Mouse (Mus musculus) CH12.LX (cell line): ENCODE results near the gene Tnfsf4. TPM values are rescaled to one million over a fixed set of nuclear protein-coding genes. Genes with fewer than 3 reads are reported as not detected.
A peak's percentile ranks its signal among the peaks of the same experiment; 100 is the strongest.

Experiments used
- DNase-seq: peaks from one replicate; pipeline ENCODE4 v3.0.0-alpha.2; 2013; ENCODE audit errors: extremely low read depth
- H3K27ac ChIP-seq: 2 replicates; pipeline ENCODE4 v1.5.1; 2012; ENCODE audit warnings: low read depth, mild to moderate bottlenecking, control low read depth, moderate library complexity; ENCODE audit not compliant: insufficient read depth
- H3K27me3 ChIP-seq: replicated peaks from 2 replicates; pipeline ENCODE3; 2012; ENCODE audit warnings: inconsistent platforms
- H3K36me3 ChIP-seq, 2 experiments: replicated peaks in 1 of 2; 2 replicates each; pipeline versions ENCODE3 to v1.6.1; 2012; ENCODE audit warnings: inconsistent platforms in 1 of 2, low read length in 1 of 2, mild to moderate bottlenecking in 1 of 2, mixed read lengths in 1 of 2, moderate library complexity in 1 of 2; ENCODE audit not compliant: control insufficient read depth in 1 of 2, insufficient read depth in 1 of 2
- H3K4me1 ChIP-seq, 2 experiments: 2 replicates each; pipeline ENCODE4 v1.6.1; 2012; ENCODE audit warnings: inconsistent platforms in 1 of 2, moderate library complexity in 1 of 2; ENCODE audit not compliant: insufficient read depth in 2 of 2, control insufficient read depth in 1 of 2
- H3K4me2 ChIP-seq: 2 replicates; pipeline ENCODE4 v1.6.1; 2012; ENCODE audit warnings: low read depth, mild to moderate bottlenecking, control low read depth; ENCODE audit not compliant: poor library complexity, insufficient read depth, severe bottlenecking
- H3K4me3 ChIP-seq, 3 experiments: fragments of 150-350 bp in 1 of 3; sonication (generic) in 1 of 3; replicated peaks in 1 of 3; 2 replicates each; pipeline versions ENCODE3 to v1.5.1; 2011 to 2012; ENCODE audit warnings: low read depth in 2 of 3, low read length in 2 of 3, mild to moderate bottlenecking in 2 of 3, moderate library complexity in 2 of 3, control low read depth in 1 of 3, improper control_type of control experiment in 1 of 3, inconsistent platforms in 1 of 3, mixed read lengths in 1 of 3; ENCODE audit not compliant: poor library complexity in 1 of 3
- H3K79me2 ChIP-seq: replicated peaks from 2 replicates; pipeline ENCODE4 v1.6.1; 2012; ENCODE audit warnings: mild to moderate bottlenecking, moderate library complexity; ENCODE audit not compliant: control insufficient read depth, poor library complexity, insufficient read depth, severe bottlenecking; ENCODE audit errors: extremely low read depth
- H3K9ac ChIP-seq: 2 replicates; pipeline ENCODE4 v1.6.1; 2012; ENCODE audit warnings: low read depth, mild to moderate bottlenecking, control low read depth, moderate library complexity; ENCODE audit not compliant: insufficient read depth
- H3K9me3 ChIP-seq: replicated peaks from 2 replicates; pipeline ENCODE3; 2012; ENCODE audit warnings: low read length, inconsistent platforms, mixed read lengths
- BHLHE40 ChIP-seq: IDR thresholded peaks from 2 replicates; pipeline ENCODE4 v1.6.1; 2011; ENCODE audit warnings: mild to moderate bottlenecking, low read depth, low read length, improper control_type of control experiment
- CTCF ChIP-seq, 2 experiments: IDR thresholded peaks in 1 of 2; conservative IDR thresholded peaks in 1 of 2; 2 replicates each; pipeline ENCODE4 v1.5.1; 2011 to 2012; ENCODE audit warnings: low read depth in 2 of 2, low read length in 2 of 2, improper control_type of control experiment in 1 of 2, inconsistent platforms in 1 of 2, mild to moderate bottlenecking in 1 of 2, moderate library complexity in 1 of 2
- E2F4 ChIP-seq: IDR thresholded peaks from 2 replicates; pipeline ENCODE4 v1.6.1; 2011; ENCODE audit warnings: low read depth, low read length, improper control_type of control experiment; ENCODE audit not compliant: insufficient replicate concordance
- EP300 ChIP-seq: IDR thresholded peaks from 2 replicates; pipeline ENCODE4 v1.6.1; 2011; ENCODE audit warnings: low read length, improper control_type of control experiment
- ETS1 ChIP-seq: conservative IDR thresholded peaks from 2 replicates; pipeline ENCODE4 v1.6.1; 2012; ENCODE audit warnings: low read depth, mild to moderate bottlenecking, inconsistent platforms, low read length, improper control_type of control experiment, moderate library complexity
- IRF4 ChIP-seq: IDR thresholded peaks from 2 replicates; pipeline ENCODE4 v1.6.1; 2014; ENCODE audit warnings: low read depth, mild to moderate bottlenecking, inconsistent platforms, low read length, improper control_type of control experiment
- KAT2A ChIP-seq: IDR thresholded peaks from 2 replicates; pipeline ENCODE4 v1.6.1; 2012; ENCODE audit warnings: low read length, improper control_type of control experiment, inconsistent platforms; ENCODE audit not compliant: insufficient replicate concordance
- MAFK ChIP-seq: IDR thresholded peaks from 2 replicates; pipeline ENCODE4 v1.6.1; 2011; ENCODE audit warnings: low read length, improper control_type of control experiment; ENCODE audit not compliant: insufficient replicate concordance
- MEF2A ChIP-seq: IDR thresholded peaks from 2 replicates; pipeline ENCODE4 v1.6.1; 2014; ENCODE audit warnings: low read depth, mild to moderate bottlenecking, inconsistent platforms, low read length, improper control_type of control experiment, borderline replicate concordance
- MYC ChIP-seq: IDR thresholded peaks from 2 replicates; pipeline ENCODE4 v1.6.1; 2011; ENCODE audit warnings: low read depth, mild to moderate bottlenecking, improper control_type of control experiment, low read length
- NELFE ChIP-seq: IDR thresholded peaks from 2 replicates; pipeline ENCODE4 v1.6.1; 2011; ENCODE audit warnings: low read depth, low read length, improper control_type of control experiment
- RCOR1 ChIP-seq: conservative IDR thresholded peaks from 2 replicates; pipeline ENCODE4 v1.6.1; 2012; ENCODE audit warnings: low read depth, mild to moderate bottlenecking, inconsistent platforms, low read length, improper control_type of control experiment
- SMC3 ChIP-seq: IDR thresholded peaks from 2 replicates; pipeline ENCODE4 v1.6.1; 2011; ENCODE audit warnings: low read depth, low read length, improper control_type of control experiment
- TCF12 ChIP-seq: IDR thresholded peaks from 2 replicates; pipeline ENCODE4 v1.6.1; 2014; ENCODE audit warnings: low read depth, mild to moderate bottlenecking, inconsistent platforms, low read length, improper control_type of control experiment
- UBTF ChIP-seq: IDR thresholded peaks from 2 replicates; pipeline ENCODE4 v1.6.1; 2012; ENCODE audit warnings: low read depth, mild to moderate bottlenecking, inconsistent platforms, low read length, improper control_type of control experiment, moderate library complexity
- USF2 ChIP-seq: conservative IDR thresholded peaks from 2 replicates; pipeline ENCODE4 v1.6.1; 2011; ENCODE audit warnings: low read depth, low read length, improper control_type of control experiment
- ZC3H11A ChIP-seq: IDR thresholded peaks from 2 replicates; pipeline ENCODE4 v1.6.1; 2012; ENCODE audit warnings: low read depth, mild to moderate bottlenecking, inconsistent platforms, low read length, improper control_type of control experiment
- dilution Hi-C: fragments of 300-500 bp; cut with MboI; formaldehyde crosslinking; loops from 2 replicates; pipeline ENCODE4 v1.14.3; 2020; ENCODE audit warnings: low sequenced_read_pairs; ENCODE audit not compliant: extremely low pct_unique_long_range_greater_than_20kb, extremely low pct_ligation_motif_present
- in situ Hi-C: fragments of 300-500 bp; cut with MboI; formaldehyde crosslinking; loops from 3 replicates; pipeline ENCODE4 v1.14.3; 2019; ENCODE audit warnings: low sequenced_read_pairs, low pct_ligation_motif_present, low pct_unique_long_range_greater_than_20kb, mixed read lengths
- polyA plus RNA-seq: library from polyadenylated mRNA; unstranded; fragments of >175 nt; gene quantifications from 2 replicates; pipeline ENCODE4 v1.2.1, GENCODE M21; 2012; ENCODE audit warnings: low read depth; ENCODE audit not compliant: insufficient read length
- total RNA-seq, 2 experiments: library from RNA; depleted of rRNA; stranded (reverse); fragments of 300-350 nt in 1 of 2; fragments of >200 nt in 1 of 2; gene quantifications; 2 replicates each; pipeline ENCODE4 v1.2.3; 2012 to 2014

The Tnfsf4 gene
- total and polyA plus RNA-seq, 3 experiments: 0.08 to 0.15 TPM; not detected in 1

DNA sequence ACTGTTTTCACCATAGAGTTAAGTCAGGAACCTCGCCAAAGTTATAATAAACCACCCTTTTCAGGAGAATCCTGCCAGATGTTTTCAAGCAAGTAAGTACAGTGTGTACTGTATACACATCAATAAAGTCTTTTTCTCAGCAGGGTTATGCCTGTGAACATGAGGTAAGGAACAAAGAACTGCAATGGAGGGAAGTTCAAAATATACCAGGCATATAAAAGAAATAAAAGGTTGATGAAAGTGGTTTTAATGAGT, 31.8 kb downstream of the Tnfsf4 start:
- H3K4me1 ChIP-seq: peaks cover 0 to 7% of the 10 kb centered on the region in 2 experiments; a peak in 2 of 4 replicates
- dilution Hi-C loops (no loop called here), in situ Hi-C loops (no loop called here)
- H3K9me3 ChIP-seq: no peaks in the 10 kb centered on the region
- H3K9ac ChIP-seq: no peak overlapping the region
- TF ChIP-seq UBTF: no peak
- TF ChIP-seq, all 38 proteins: peak for 0
- no peak overlapping the region for H3K27ac ChIP-seq
- H3K79me2 ChIP-seq: no peaks in the 10 kb centered on the region
- no peak for DNase-seq
- no peak overlapping the region for H3K4me3 ChIP-seq
- H3K36me3 ChIP-seq: no peaks in the 10 kb centered on the region
- H3K27me3 ChIP-seq: no peaks in the 10 kb centered on the region
- no peak overlapping the region for H3K4me2 ChIP-seq

DNA sequence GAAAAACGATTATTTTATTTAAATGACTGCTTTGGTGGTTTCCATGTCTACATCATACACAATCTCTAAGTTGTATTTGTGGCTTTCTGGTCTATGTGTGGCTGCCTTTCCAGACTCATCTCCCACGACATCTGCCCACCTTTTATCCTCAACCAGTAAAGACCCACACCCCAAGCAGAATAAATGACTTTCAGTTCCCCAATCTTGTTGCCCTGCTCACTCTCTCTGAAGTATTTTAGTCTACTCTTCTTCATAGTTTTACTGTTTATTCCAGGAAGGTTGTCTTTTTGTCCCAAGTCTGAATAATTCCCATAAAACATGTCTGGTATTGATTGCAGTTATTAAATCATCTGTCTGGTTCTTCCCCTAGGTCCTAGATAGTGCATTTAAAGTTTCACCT, 40.6 kb downstream of the Tnfsf4 start:
- H3K9ac ChIP-seq: no peak overlapping the region
- peak; percentile 47 for DNase-seq
- dilution Hi-C loops (no loop called here), in situ Hi-C loops (no loop called here)
- H3K9me3 ChIP-seq: no peaks in the 10 kb centered on the region
- no peaks in the 10 kb centered on the region for H3K36me3 ChIP-seq
- 0 out of 2 replicates have a peak overlapping the region, but pooled peaks have one; percentile 7 for H3K4me2 ChIP-seq
- H3K4me1 ChIP-seq: peaks cover 13 to 19% of the 10 kb centered on the region in 2 experiments
- H3K27me3 ChIP-seq: no peaks in the 10 kb centered on the region
- no peaks in the 10 kb centered on the region for H3K79me2 ChIP-seq
- H3K27ac ChIP-seq: no peak overlapping the region
- no peak overlapping the region for H3K4me3 ChIP-seq
- TF ChIP-seq NELFE (no peak), CTCF (conservative IDR thresholded peaks at IDR 0.05 in 1 of 2, IDR thresholded peaks at IDR 0.05 in 1 of 2; ENCODE audit: low read depth in 2 of 2, low read length in 2 of 2) (no peak), MYC (no peak), USF2 (no peak), MEF2A (peak; percentile 61; the same call in 1 of the 2 replicates), SMC3 (no peak), UBTF (no peak), TCF12 (no peak), KAT2A (no peak), ZC3H11A (no peak), RCOR1 (no peak), IRF4 (peak; percentile 91), ETS1 (0 out of 2 replicates have a peak, but pooled peaks have one; percentile 25), E2F4 (no peak), EP300 (peak; percentile 89), MAFK (0 out of 2 replicates have a peak, but pooled peaks have one; percentile 20), BHLHE40 (peak; percentile 34; the same call in 1 of the 2 replicates)
